Mouse (Mus musculus) lung, adult 10 weeks (tissue): ENCODE results near the gene Olfr1024. TPM values are rescaled to one million over a fixed set of nuclear protein-coding genes. Genes with fewer than 3 reads are reported as not detected.

Experiments
- polyA plus RNA-seq: library from polyadenylated mRNA; stranded (reverse); fragments of 350-450 nt; fragmentation: Illumina TruSeq; extraction: RNeasy Lipid Tissue Mini Kit (QIAGEN cat#74804); gene quantifications from one replicate; pipeline ENCODE4 v1.2.3, GENCODE M21; 2014; ENCODE audit warnings: low read depth, low replicate concordance; ENCODE audit not compliant: insufficient read depth

The Olfr1024 gene
- not detected for polyA plus RNA-seq

DNA sequence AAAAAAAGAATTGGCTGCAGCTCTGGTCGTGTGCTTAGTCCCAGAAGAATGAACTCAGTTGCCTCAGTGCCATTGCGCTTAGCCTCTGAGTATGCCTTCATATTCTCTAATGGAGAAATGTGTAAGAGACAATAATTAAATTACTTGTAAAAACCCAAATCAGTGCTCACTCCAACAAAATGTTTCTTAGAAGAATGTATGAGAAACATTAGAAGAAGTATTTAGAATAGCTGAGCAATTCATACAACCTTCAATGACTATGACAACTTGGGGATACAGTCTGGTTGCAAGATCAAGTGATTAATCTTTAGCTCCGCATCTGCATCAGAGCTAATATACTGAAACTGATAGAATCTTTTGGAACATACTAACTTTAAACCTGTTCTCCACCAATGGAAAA lies at the start of gene Olfr1024:
Gene Olfr1024 (minus strand): TSS at position 101 of the 400 bp plus-strand sequence.

DNA sequence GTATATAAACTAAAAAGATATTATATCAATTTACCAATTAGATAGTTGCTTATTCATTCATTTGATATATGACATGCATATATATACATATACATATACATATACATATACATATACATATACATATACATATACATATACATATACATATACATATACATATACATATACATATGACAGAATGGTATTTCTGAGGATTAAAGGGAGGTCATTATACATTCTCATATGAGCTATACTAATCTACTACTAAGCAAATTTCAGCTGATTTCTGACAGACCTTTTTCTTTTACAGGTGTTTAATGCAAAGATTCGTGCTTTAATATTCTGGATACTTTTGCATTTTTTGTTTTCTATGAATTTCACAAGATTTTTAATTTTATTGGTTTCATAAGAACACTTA lies 45.3 kb upstream of the Olfr1024 start, which contains the start of gene Olfr1028:
Gene Olfr1028 (plus strand): TSS at position 301 of the 400 bp plus-strand sequence.

DNA sequence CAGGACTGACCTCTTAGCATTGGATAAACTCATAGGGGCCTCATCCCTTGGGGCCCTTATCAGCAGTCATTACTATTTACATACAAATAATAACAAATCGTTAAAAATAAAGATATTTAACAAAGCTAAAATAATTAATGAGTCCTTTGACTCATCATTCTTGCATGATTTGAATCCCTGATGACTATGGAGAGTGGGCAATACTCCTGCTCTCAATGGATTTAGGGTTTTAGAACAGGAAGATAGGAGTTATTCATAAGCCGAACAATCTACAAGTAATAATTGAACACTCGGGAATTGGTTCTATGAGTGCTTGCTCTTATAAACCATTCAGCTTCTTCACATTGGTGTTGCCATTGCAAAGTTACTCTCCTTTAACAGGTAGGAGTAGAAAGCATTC lies 16.4 kb upstream of the Olfr1024 start, which contains the start of gene Olfr1026:
Gene Olfr1026 (plus strand): TSS at position 301 of the 400 bp plus-strand sequence.

DNA sequence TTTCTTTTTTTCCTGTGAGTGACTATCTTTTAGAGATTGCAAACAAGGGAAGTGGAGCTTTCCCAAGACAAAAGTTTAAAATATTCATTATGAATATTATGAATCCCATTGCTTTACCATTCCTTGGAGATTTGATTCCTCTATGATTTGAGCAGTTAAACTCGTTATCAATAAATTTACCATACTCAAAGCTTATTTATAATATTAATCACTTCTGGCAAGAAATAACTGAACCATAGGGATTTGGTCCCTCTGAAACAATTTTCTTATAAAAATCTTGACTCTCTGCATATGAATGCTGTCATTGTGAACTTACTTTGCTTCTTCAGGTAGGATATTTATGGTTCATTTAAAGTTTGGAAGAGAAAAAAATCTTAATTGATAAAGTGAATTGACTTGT lies 10.0 kb upstream of the Olfr1024 start, which contains the start of gene Olfr1025-ps1:
Gene Olfr1025-ps1 (plus strand): TSS at position 301 of the 400 bp plus-strand sequence.

GRCm38 (mm10) chr2:85885340-85885739 lies 19.5 kb downstream of the Olfr1024 start, which contains the start of gene Olfr1023:
TSS of gene Olfr1023 (plus strand) at chr2:85885640.

GRCm38 (mm10) chr2:85868294-85868693 lies 36.6 kb downstream of the Olfr1024 start, which contains the start of gene Olfr1022:
TSS of gene Olfr1022 (plus strand) at chr2:85868594.

Other genes with a start within 250 kb of the Olfr1024 start
- not detected for gene Olfr154, start 240.6 kb downstream of the Olfr1024 start, polyA plus RNA-seq
- not detected for gene Olfr1006, start 226.3 kb downstream of the Olfr1024 start, polyA plus RNA-seq
- not detected for gene Olfr1008, start 215.6 kb downstream of the Olfr1024 start, polyA plus RNA-seq
- gene Olfr1009, start 189.6 kb downstream of the Olfr1024 start, polyA plus RNA-seq = not detected
- not detected for gene Olfr1012, start 142.3 kb downstream of the Olfr1024 start, polyA plus RNA-seq
- not detected for gene Olfr1013, start 138.0 kb downstream of the Olfr1024 start, polyA plus RNA-seq
- gene Olfr1014, start 132.3 kb downstream of the Olfr1024 start, polyA plus RNA-seq = not detected
- gene Olfr1015, start 123.0 kb downstream of the Olfr1024 start, polyA plus RNA-seq = not detected
- gene Olfr1016, start 102.5 kb downstream of the Olfr1024 start, polyA plus RNA-seq = not detected
- gene Olfr1018, start 86.6 kb downstream of the Olfr1024 start, polyA plus RNA-seq = not detected
- not detected for gene Olfr1019, start 59.6 kb downstream of the Olfr1024 start, polyA plus RNA-seq
- not detected for gene Olfr1020, start 58.0 kb downstream of the Olfr1024 start, polyA plus RNA-seq
- not detected for gene Olfr1022, start 36.5 kb downstream of the Olfr1024 start, polyA plus RNA-seq
- gene Olfr1023, start 19.4 kb downstream of the Olfr1024 start, polyA plus RNA-seq = not detected
- not detected for gene Olfr1025-ps1, start 10.1 kb upstream of the Olfr1024 start, polyA plus RNA-seq
- not detected for gene Olfr1026, start 16.5 kb upstream of the Olfr1024 start, polyA plus RNA-seq
- not detected for gene Olfr1028, start 45.4 kb upstream of the Olfr1024 start, polyA plus RNA-seq
- not detected for gene Olfr1029, start 68.8 kb upstream of the Olfr1024 start, polyA plus RNA-seq
- gene Olfr1030, start 74.2 kb upstream of the Olfr1024 start, polyA plus RNA-seq = not detected
- not detected for gene Olfr1031, start 85.3 kb upstream of the Olfr1024 start, polyA plus RNA-seq
- not detected for gene Olfr1032, start 100.5 kb upstream of the Olfr1024 start, polyA plus RNA-seq
- 3.4 TPM for gene Olfr1033, start 115.6 kb upstream of the Olfr1024 start, polyA plus RNA-seq
- 0.06 TPM for gene Olfr1034, start 140.8 kb upstream of the Olfr1024 start, polyA plus RNA-seq
- gene Olfr1036, start 168.9 kb upstream of the Olfr1024 start, polyA plus RNA-seq = not detected
- not detected for gene Olfr1037, start 182.3 kb upstream of the Olfr1024 start, polyA plus RNA-seq
- gene Olfr1039, start 230.9 kb upstream of the Olfr1024 start, polyA plus RNA-seq = not detected
- not detected for gene Olfr1040, start 241.7 kb upstream of the Olfr1024 start, polyA plus RNA-seq